15 mouse cellular contexts compared by ENCODE assay signal in genomic region chr7:90074592-90074991, GRCm38 (mm10). TPM values are rescaled to one million over a fixed set of nuclear protein-coding genes. Genes with fewer than 3 reads are reported as not detected.
A peak's percentile ranks its signal among the peaks of the same experiment; 100 is the strongest.
DNase-seq lines count a peak whose midpoint lies in the region; ATAC-seq lines count a peak whose summit lies in the region.
"Had no signal": no experiment of that assay in that cellular context is flagged by ENCODE, and none has a peak within 500 bp of the region (broad histone marks: within the 10 kb centered on the region; RNA-seq: fewer than 3 reads in every experiment).

No protein-coding gene starts in this region.

- 61% methylated on average over 2 of the region's 2 CpGs for WGBS in embryonic facial prominence, embryonic 15.5 days
- 81% methylated on average over 2 of the region's 2 CpGs for WGBS in embryonic facial prominence, embryonic 10.5 days

- intact Hi-C loops in left cerebral cortex, postnatal 4 days (cut with DNase I) = no loop called here

- peak; percentile 19; the same call in 1 of the 2 replicates for ATAC-seq in embryonic facial prominence, embryonic 15.5 days (ENCODE audit: insufficient number of reproducible peaks, low FRiP score, low TSS enrichment, low read depth)
- peak; percentile 58; the same call in 1 of the 2 replicates for ATAC-seq in neutrophil, adult 5-6 weeks (ENCODE audit: extremely low read depth, insufficient number of reproducible peaks, low FRiP score, poor library complexity, severe bottlenecking)
- ATAC-seq: intestine, embryonic 15.5 days; midbrain, embryonic 13.5 days had no signal

- no peaks in the 10 kb centered on the region for H3K36me3 ChIP-seq in embryonic facial prominence, embryonic 15.5 days
- no peaks in the 10 kb centered on the region for H3K36me3 ChIP-seq in embryonic facial prominence, embryonic 10.5 days (replicated peaks)
- H3K36me3 ChIP-seq: embryonic facial prominence, embryonic 13.5 days; heart, embryonic 15.5 days; intestine, embryonic 15.5 days; midbrain, embryonic 13.5 days had no signal

- H3K9me3 ChIP-seq in embryonic facial prominence, embryonic 15.5 days (replicated peaks) = no peaks in the 10 kb centered on the region
- H3K9me3 ChIP-seq in embryonic facial prominence, embryonic 10.5 days = no peaks in the 10 kb centered on the region
- H3K9me3 ChIP-seq: embryonic facial prominence, embryonic 13.5 days; heart, embryonic 15.5 days; intestine, embryonic 15.5 days; midbrain, embryonic 13.5 days had no signal

- H3K27ac ChIP-seq in embryonic facial prominence, embryonic 15.5 days (replicated peaks) = no peak overlapping the region
- H3K27ac ChIP-seq in embryonic facial prominence, embryonic 10.5 days (replicated peaks) = no peak overlapping the region
- H3K27ac ChIP-seq: embryonic facial prominence, embryonic 13.5 days; heart, embryonic 15.5 days; intestine, embryonic 15.5 days; left cerebral cortex, adult 2 months; midbrain, embryonic 13.5 days had no signal

- no peaks in the 10 kb centered on the region for H3K27me3 ChIP-seq in embryonic facial prominence, embryonic 15.5 days
- no peaks in the 10 kb centered on the region for H3K27me3 ChIP-seq in embryonic facial prominence, embryonic 10.5 days (replicated peaks; ENCODE audit: low read depth, poor library complexity, severe bottlenecking)
- H3K27me3 ChIP-seq: embryonic facial prominence, embryonic 13.5 days; heart, embryonic 15.5 days; intestine, embryonic 15.5 days; midbrain, embryonic 13.5 days had no signal

- DNase-seq in embryonic facial prominence, embryonic 10.5 days (ENCODE audit: low spot score) = no peak
- peak; percentile 53 for DNase-seq in left cerebral cortex, postnatal 4 days
- no peak for DNase-seq in left cerebral cortex, adult 11 months (ENCODE audit: low spot score)
- DNase-seq in kidney, postnatal 14 days = peak; percentile 36
- DNase-seq in natural killer cell, adult 2 months (ENCODE audit: low spot score in 2 of 2) = no peak
- DNase-seq in T-cell, adult 2 months (ENCODE audit: low spot score) = no peak
- DNase-seq: adrenal gland, postnatal 14 days; lung, embryonic 14.5 days had no signal

- H3K4me3 ChIP-seq in embryonic facial prominence, embryonic 15.5 days (replicated peaks) = no peak overlapping the region
- H3K4me3 ChIP-seq in embryonic facial prominence, embryonic 10.5 days = no peak overlapping the region
- H3K4me3 ChIP-seq: embryonic facial prominence, embryonic 13.5 days; heart, embryonic 15.5 days; intestine, embryonic 15.5 days; left cerebral cortex, adult 2 months; midbrain, embryonic 13.5 days had no signal

- no peak overlapping the region for H3K4me2 ChIP-seq in embryonic facial prominence, embryonic 15.5 days (replicated peaks)
- H3K4me2 ChIP-seq: embryonic facial prominence, embryonic 13.5 days; heart, embryonic 15.5 days; intestine, embryonic 15.5 days; lung, embryonic 14.5 days; midbrain, embryonic 13.5 days had no signal

- no peaks in the 10 kb centered on the region for H3K4me1 ChIP-seq in embryonic facial prominence, embryonic 15.5 days
- H3K4me1 ChIP-seq in embryonic facial prominence, embryonic 10.5 days = no peaks in the 10 kb centered on the region
- H3K4me1 ChIP-seq: embryonic facial prominence, embryonic 13.5 days; heart, embryonic 15.5 days; intestine, embryonic 15.5 days; midbrain, embryonic 13.5 days had no signal

- H3K9ac ChIP-seq in embryonic facial prominence, embryonic 15.5 days = no peak overlapping the region
- H3K9ac ChIP-seq: embryonic facial prominence, embryonic 13.5 days; heart, embryonic 15.5 days; intestine, embryonic 15.5 days; lung, embryonic 14.5 days; midbrain, embryonic 13.5 days had no signal

RNA-seq across cellular contexts. Expression of gene Picalm, which starts 55.4 kb away (rescaled TPM):
- 41.8 and 44.7 TPM in 2 replicates for polyA plus RNA-seq in embryonic facial prominence, embryonic 15.5 days (2015; fragmentation: Nextera tagmentation; extraction: Ambion mirVana)
- 29.0 and 30.3 TPM in 2 replicates for polyA plus RNA-seq in embryonic facial prominence, embryonic 10.5 days (2016; fragmentation: Nextera tagmentation; extraction: Ambion mirVana)
- 100 to 1,000 TPM; 250 to 257 TPM for total RNA-seq in left cerebral cortex, postnatal 4 days (2021)
- total RNA-seq in neutrophil, adult 5-6 weeks (2017) = 1,031 and 1,093 TPM in 2 replicates

Comparison
In these comparisons a context has a peak if more than half of its experiments do, and no peak if none do; other contexts are left out.
1. DNase-seq: peak in left cerebral cortex, postnatal 4 days (single experiment) and kidney, postnatal 14 days (single experiment); none in embryonic facial prominence, embryonic 10.5 days (single experiment), left cerebral cortex, adult 11 months (single experiment), natural killer cell, adult 2 months (0 of 2) and T-cell, adult 2 months (single experiment).